Mouse (Mus musculus) forebrain, embryonic 13.5 days (tissue): ENCODE results near the gene Ly6g6f. TPM values are rescaled to one million over a fixed set of nuclear protein-coding genes. Genes with fewer than 3 reads are reported as not detected.
"Not testable (repeated sequence)": the region's sequence is repeated elsewhere in the genome, so short reads cannot be mapped to it uniquely, and the experiment has no call there.

Experiments used
- ATAC-seq: fragments of 200-750 bp; cut with Nextera tagmentation; 2 replicates; pipeline ENCODE4 v1.8.0; 2017
- H3K27ac ChIP-seq: fragments of 300-500 bp; sonication (generic); 2 replicates; pipeline ENCODE4 v1.5.1; 2015; ENCODE audit warnings: inconsistent platforms, mild to moderate bottlenecking, moderate library complexity
- H3K27me3 ChIP-seq: fragments of 300-500 bp; sonication (generic); 2 replicates; pipeline ENCODE4 v1.6.1; 2015; ENCODE audit warnings: mild to moderate bottlenecking, inconsistent platforms
- H3K36me3 ChIP-seq: fragments of 300-500 bp; sonication (generic); 2 replicates; pipeline ENCODE4 v1.6.1; 2015; ENCODE audit warnings: mild to moderate bottlenecking, inconsistent platforms; ENCODE audit not compliant: poor library complexity, severe bottlenecking
- H3K4me1 ChIP-seq: fragments of 300-500 bp; sonication (generic); 2 replicates; pipeline ENCODE4 v1.6.1; 2015; ENCODE audit warnings: inconsistent platforms
- H3K4me2 ChIP-seq: fragments of 300-500 bp; sonication (generic); 2 replicates; pipeline ENCODE4 v1.6.1; 2015; ENCODE audit warnings: inconsistent platforms, mild to moderate bottlenecking, moderate library complexity
- H3K4me3 ChIP-seq: fragments of 300-500 bp; sonication (generic); 2 replicates; pipeline ENCODE4 v1.5.1; 2015; ENCODE audit warnings: mild to moderate bottlenecking, inconsistent platforms
- H3K9ac ChIP-seq: fragments of 300-500 bp; sonication (generic); 2 replicates; pipeline ENCODE4 v1.6.1; 2015; ENCODE audit warnings: mild to moderate bottlenecking, inconsistent platforms
- H3K9me3 ChIP-seq: fragments of 300-500 bp; sonication (generic); replicated peaks from 2 replicates; pipeline ENCODE4 v1.6.1; 2016; ENCODE audit warnings: inconsistent platforms
- WGBS: fragments of 180-500 bp; shearing (Covaris S2); methylation state at CpG from one replicate; pipeline ENCODE4 v1.1.7; 2015; 5-methylcytosine and 5-hydroxymethylcytosine counted together
- polyA plus RNA-seq: library from polyadenylated mRNA; unstranded; fragments of >200 nt; fragmentation: Nextera tagmentation; extraction: Ambion mirVana; gene quantifications from 2 replicates; pipeline ENCODE4 v1.2.1, GENCODE M21; 2015

The Ly6g6f gene
- polyA plus RNA-seq, 1 experiment from 2014 or later, result 0.25 TPM

DNA sequence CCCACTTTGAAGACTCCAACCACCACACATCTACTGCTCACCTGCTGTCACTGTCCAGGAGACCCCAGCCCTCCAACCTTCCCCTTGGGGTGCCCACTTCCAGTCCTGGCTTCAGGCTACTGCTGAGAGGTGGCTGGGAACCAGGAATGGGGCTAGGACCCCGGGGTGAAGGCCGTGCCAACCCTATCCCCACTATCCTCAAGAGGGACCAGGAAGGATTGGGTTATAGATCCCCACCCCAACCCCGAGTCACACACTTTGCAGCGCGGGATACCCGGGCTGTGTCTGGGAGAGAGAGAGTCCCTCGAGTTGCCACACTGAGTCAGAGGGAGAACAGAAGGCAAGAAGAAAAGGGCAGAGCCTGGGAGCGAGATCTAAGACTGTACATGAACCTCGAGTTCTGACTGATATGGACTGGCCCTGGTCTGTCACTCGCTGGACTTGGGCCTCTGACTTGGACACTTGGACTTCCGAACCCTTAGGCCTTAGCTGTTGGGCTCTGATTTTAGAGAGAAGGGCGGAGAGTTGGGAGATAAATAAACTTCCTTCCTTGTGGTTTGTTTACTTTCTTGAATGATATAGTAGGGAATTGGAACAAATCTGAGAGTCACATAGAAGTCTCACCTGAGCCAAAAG lies 39.0 kb upstream of the Ly6g6f start:
- not testable (repeated sequence) for H3K4me2 ChIP-seq, H3K9ac ChIP-seq, H3K27ac ChIP-seq, H3K9me3 ChIP-seq, H3K27me3 ChIP-seq, ATAC-seq, H3K4me3 ChIP-seq
- WGBS, result 97% methylated on average over 12 of the region's 12 CpGs
- Histone ChIP-seq H3K4me1 (peaks cover 50% of the 10 kb centered on the region), H3K36me3 (peaks cover 36% of the 10 kb centered on the region)

DNA sequence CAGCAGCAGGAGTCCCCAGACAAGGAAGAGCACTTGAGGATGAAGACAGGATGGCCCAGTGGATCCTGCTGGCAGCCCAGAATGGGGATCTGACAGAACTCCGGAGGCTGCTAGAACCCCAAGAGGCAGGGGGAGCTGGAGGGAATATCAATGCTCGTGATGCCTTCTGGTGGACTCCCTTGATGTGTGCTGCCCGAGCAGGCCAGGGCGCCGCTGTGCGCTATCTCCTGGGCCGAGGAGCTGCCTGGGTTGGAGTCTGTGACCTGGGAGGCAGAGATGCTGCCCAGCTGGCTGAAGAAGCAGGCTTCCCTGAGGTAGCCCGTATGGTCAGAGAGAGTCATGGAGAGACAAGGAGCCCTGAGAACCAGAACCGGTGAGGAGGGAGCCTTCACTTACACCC lies 37.9 kb upstream of the Ly6g6f start:
- H3K27ac ChIP-seq, H3K4me2 ChIP-seq, H3K4me3 ChIP-seq, H3K27me3 ChIP-seq, H3K9ac ChIP-seq, H3K9me3 ChIP-seq, ATAC-seq: not testable (repeated sequence)
- WGBS, result 92% methylated on average over 9 of the region's 9 CpGs
- H3K4me1 ChIP-seq, result peaks cover 50% of the 10 kb centered on the region
- H3K36me3 ChIP-seq, result peaks cover 39% of the 10 kb centered on the region

DNA sequence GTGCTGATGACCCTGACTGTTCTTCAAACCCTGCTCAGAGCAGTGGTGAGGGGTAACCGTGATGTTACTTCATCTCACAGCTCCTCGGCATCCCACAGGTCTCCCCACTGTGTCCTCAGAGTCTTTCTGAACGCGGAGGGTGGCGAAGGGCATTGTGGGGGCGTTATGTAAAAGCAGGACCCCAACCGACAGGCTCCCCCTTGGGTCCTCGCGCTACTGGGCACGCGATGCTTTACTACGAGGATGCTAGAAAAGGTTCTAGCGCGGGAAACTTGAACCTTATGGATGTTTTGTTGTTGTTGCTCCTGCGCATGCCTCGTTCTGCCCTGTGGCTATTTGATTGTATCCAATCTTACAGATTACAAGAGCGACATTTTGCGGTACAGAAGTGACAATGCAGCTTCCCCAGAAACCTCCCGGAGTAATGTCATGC lies 36.5 kb upstream of the Ly6g6f start, which contains the start of gene Csnk2b:
Csnk2b (minus strand) TSS at position 183 of the 433 bp plus-strand sequence.
- peak within 1 kb of the TSS; percentile 94 for H3K4me2 ChIP-seq
- H3K27me3 ChIP-seq, result no peaks in the 10 kb centered on the region
- H3K4me3 ChIP-seq, result peak within 1 kb of the TSS; percentile 88
- H3K9ac ChIP-seq, result peak within 1 kb of the TSS; percentile 90
- H3K9me3 ChIP-seq, result no peaks in the 10 kb centered on the region
- ATAC-seq, result peak; percentile 7; the same call in 1 of the 2 replicates
- H3K36me3 ChIP-seq, result peaks cover 44% of the 10 kb centered on the region
- peak within 1 kb of the TSS; percentile 90 for H3K27ac ChIP-seq
- H3K4me1 ChIP-seq, result peaks cover 41% of the 10 kb centered on the region
- WGBS, result under 1% methylated on average over 19 of the region's 19 CpGs

DNA sequence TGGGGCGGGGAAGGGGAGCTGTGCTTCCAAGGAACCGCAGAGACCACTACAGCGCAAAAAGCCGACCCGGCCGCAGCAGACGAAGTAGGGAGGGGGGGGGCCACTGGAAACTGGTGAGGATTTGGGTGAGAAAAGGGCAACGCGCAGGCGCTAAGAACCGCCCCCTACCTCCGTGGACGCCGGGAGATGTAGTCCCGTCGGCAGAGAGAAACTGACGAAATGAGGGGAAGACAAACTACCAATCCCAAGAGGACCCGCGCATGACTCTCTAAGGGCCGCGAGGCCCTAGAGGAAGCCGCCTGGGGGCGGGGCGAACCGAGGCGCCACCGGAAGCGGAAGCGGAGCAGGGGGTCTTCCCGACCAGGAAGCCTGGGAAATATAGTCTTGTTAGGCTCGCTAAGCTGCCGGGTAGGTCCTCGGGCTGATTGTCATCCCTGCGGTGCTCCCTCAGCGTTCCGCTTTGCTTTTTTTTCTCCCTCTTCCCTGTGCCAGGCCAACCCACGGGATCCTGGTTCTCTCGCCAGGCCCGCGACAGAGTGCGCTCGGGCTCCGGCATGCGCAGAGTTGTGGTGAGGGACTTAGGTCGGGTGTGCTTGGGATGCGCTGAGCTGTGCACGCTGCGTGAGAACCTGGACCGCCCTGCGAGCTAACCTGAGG lies 35.9 kb upstream of the Ly6g6f start, which contains the start of gene Gpank1:
Gpank1 (plus strand) TSS at position 313 of the 657 bp plus-strand sequence.
- H3K27ac ChIP-seq, result peak within 1 kb of the TSS; percentile 90
- no peaks in the 10 kb centered on the region for H3K9me3 ChIP-seq
- peaks cover 35% of the 10 kb centered on the region for H3K4me1 ChIP-seq
- H3K4me3 ChIP-seq, result peak within 1 kb of the TSS; percentile 88
- under 1% methylated on average over 50 of the region's 50 CpGs for WGBS
- peaks cover 49% of the 10 kb centered on the region for H3K36me3 ChIP-seq
- ATAC-seq, result peak; percentile 97
- H3K27me3 ChIP-seq, result no peaks in the 10 kb centered on the region
- H3K9ac ChIP-seq, result peak within 1 kb of the TSS; percentile 90
- H3K4me2 ChIP-seq, result peak within 1 kb of the TSS; percentile 94

DNA sequence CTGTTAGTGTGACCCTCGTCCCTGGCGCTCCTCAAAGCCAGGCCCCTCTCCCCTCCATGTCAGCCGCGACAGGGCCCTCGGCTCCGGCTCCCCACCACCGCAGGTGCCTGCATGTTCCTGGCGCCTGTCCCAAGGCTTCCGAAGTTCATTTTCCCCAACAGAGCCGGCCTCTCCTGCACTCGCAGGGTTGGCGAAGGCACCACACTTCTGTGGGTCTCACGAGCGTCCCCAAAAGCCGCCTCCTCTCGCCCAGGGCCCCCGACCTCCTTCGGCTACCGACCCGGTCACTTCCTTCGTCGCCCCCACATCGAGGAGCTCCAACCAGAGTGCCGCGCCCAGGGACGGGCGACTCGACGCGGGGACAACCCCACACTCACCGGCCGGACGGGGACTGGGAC lies 35.3 kb upstream of the Ly6g6f start:
- H3K9me3 ChIP-seq, result no peaks in the 10 kb centered on the region
- no peaks in the 10 kb centered on the region for H3K27me3 ChIP-seq
- ATAC-seq, result no peak
- peaks cover 29% of the 10 kb centered on the region for H3K4me1 ChIP-seq
- peak overlapping the region; percentile 94 for H3K4me2 ChIP-seq
- H3K36me3 ChIP-seq, result peaks cover 54% of the 10 kb centered on the region
- peak overlapping the region; percentile 15; the same call in 1 of the 2 replicates for H3K27ac ChIP-seq
- 1% methylated on average over 33 of the region's 33 CpGs for WGBS
- peak overlapping the region; percentile 88 for H3K4me3 ChIP-seq
- H3K9ac ChIP-seq, result peak overlapping the region; percentile 90

DNA sequence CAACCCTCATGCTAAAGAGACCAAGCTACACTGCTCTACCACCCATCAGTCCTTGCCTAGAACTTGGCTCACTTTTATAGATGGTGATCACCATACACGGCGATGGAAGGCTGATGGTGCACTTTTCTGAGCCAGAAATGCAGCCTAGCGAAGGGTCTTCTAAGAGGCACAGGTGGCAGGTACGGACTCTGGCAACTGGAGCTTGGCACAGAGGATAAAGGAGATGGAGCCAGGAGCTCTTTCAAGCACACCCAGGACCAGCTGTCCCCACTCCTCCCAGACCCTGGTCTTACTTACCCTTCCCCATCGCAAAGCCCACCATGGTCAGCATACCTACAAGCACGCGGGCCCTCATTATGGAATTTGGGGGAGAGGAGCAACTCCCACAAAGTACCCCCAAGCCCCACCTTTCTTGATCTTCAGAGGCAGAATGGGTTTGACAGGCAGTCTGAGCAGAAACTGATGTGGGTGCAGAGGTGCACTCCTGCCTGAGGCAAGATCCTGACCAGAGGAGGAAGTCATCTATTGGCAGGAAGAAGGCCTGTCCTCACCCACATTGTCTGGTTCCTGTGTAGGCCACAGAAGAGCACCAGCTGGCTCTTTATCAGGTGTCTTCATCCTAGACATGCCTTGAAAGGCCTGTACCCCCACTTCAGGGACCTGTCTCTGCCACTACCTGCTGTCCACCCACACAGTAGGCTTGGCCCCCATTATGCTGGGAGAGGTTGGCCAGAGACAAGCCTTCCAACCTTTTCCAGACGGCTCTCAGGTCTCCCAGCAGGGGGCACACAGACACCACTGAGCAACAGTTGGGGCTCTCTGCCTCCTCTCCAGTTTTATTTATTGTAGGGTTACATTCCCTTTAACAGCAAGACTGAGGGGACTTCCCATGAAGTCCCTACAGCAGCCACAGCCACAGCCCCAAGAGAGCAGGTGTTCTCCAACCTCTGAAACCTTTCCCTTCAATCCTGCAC lies 29.9 kb upstream of the Ly6g6f start, which contains the start of gene Ly6g5b:
Ly6g5b (minus strand) TSS at position 383 of the 974 bp plus-strand sequence.
- Histone ChIP-seq H3K27ac (no peak within 1 kb of the TSS), H3K36me3 (peaks cover 52% of the 10 kb centered on the region), H3K27me3 (no peaks in the 10 kb centered on the region), H3K4me1 (peaks cover 9% of the 10 kb centered on the region), H3K9ac (no peak within 1 kb of the TSS; the same call in 1 of the 2 replicates), H3K4me3 (no peak within 1 kb of the TSS), H3K4me2 (no peak within 1 kb of the TSS), H3K9me3 (no peaks in the 10 kb centered on the region)
- no peak for ATAC-seq
- WGBS, result 85% methylated on average over 8 of the region's 8 CpGs

DNA sequence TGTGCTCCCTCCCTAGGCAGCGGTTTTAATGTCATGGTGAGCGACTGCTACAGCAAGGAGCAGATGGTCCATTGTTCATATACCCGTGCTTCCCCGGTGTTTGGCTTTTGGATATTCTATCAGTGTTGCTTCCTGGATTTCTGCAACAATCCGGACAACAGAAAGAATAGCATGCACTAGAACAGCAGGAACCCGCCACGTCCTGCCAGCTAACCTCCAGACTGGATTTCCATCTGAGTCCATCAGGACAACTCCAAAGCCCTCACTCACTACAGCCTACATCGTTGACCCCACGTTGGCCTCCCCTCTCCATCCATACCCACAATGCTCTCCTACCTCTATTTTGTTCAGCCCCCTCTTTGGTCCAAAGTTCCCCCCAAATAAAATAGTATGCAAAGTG lies 26.4 kb upstream of the Ly6g6f start:
- Histone ChIP-seq H3K4me1 (no peaks in the 10 kb centered on the region), H3K9ac (peak overlapping the region; percentile 12; the same call in 1 of the 2 replicates), H3K27me3 (no peaks in the 10 kb centered on the region), H3K4me2 (no peak overlapping the region), H3K4me3 (no peak overlapping the region), H3K9me3 (no peaks in the 10 kb centered on the region), H3K27ac (no peak overlapping the region), H3K36me3 (peaks cover 31% of the 10 kb centered on the region)
- ATAC-seq, result no peak
- WGBS, result 73% methylated on average over 9 of the region's 9 CpGs

DNA sequence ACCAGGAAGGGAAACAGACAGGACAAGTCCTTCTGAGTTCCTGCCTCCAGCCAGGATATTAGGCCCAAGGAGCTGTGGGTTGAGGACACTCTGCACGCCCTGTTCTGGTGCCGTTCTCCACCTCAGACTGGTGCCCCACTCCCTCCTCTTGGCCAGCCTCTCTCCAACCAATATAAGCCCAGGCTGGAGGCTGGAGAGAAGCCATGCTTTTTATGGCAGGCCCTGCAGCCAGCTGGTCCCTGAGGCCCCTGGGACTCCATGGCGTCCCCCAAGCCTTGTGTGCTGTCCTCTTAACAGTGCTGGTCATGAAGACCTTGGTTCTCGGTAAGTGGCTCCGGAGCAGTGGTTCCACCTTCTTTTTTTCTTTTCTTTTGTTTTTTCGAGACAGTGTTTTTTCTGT lies 22.7 kb upstream of the Ly6g6f start, which contains the start of gene Ly6g5c:
Ly6g5c (plus strand) TSS at position 183 of the 400 bp plus-strand sequence.
- ATAC-seq, result no peak
- Histone ChIP-seq H3K4me3 (no peak within 1 kb of the TSS), H3K4me1 (peaks cover 7% of the 10 kb centered on the region), H3K36me3 (peaks cover 9% of the 10 kb centered on the region), H3K27ac (no peak within 1 kb of the TSS), H3K4me2 (no peak within 1 kb of the TSS), H3K27me3 (no peaks in the 10 kb centered on the region), H3K9me3 (no peaks in the 10 kb centered on the region), H3K9ac (no peak within 1 kb of the TSS)
- WGBS, result 86% methylated on average over 6 of the region's 6 CpGs

DNA sequence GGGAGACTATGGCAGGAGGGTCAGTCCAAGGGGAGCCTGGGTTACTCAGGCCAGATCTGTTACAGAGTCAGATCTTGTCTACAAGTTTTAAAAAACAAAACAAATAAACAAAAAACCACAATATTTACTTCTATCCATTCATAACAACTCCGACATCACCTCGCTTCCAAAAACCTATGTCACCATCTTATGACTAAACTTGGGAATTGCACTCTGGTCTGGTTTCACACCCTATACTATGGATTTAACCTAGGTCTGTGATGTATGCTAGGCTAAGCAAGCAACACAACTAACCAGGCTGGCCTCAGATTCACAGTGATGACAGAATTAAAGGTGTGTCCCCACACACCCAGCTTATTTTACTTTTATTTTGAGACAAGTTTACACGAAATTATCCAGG lies 21.1 kb upstream of the Ly6g6f start:
- H3K4me2 ChIP-seq, result peak overlapping the region; percentile 49
- 0 out of 2 replicates have a peak, but pooled peaks have one; percentile 27 for ATAC-seq
- no peak overlapping the region; the same call in 1 of the 2 replicates for H3K4me3 ChIP-seq
- H3K4me1 ChIP-seq, result peaks cover 7% of the 10 kb centered on the region
- peaks cover 24% of the 10 kb centered on the region for H3K36me3 ChIP-seq
- 58% methylated on average over 3 of the region's 3 CpGs for whole genome bisulfite sequencing
- H3K27me3 ChIP-seq, result no peaks in the 10 kb centered on the region
- H3K9ac ChIP-seq, result 0 out of 2 replicates have a peak overlapping the region, but pooled peaks have one; percentile 57
- no peak overlapping the region for H3K27ac ChIP-seq
- no peaks in the 10 kb centered on the region for H3K9me3 ChIP-seq

DNA sequence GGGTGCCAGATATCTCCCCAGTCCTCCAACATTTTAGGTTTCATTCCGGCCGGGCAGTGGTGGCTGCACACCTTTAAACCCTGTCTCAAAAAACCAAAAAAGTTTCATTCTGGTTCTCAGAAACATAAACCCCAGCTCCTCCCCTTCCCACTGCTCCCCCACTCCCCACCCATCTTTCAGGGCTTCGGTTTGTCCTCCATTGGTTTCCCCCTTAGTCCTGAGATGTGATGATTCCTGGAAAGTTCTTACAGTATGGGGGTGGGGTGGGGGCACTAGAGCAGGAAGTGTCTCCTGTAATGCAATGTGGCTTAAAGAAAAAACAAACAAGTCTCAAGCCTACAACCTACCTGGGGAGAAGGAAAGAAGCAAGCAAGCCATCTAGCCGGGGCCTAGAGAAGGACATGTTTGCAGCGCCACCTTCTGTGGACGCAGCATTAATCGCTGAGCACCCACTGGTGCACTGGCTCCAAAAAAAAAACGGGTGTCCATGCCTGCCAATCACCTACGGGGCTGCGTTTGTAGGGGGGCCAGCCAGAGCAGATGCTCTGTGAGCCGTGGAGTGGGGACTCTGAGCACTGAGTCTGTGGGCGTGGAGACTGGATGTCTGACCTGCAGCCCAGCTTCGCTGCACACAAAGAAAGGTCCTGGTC lies 20.5 kb upstream of the Ly6g6f start:
- H3K4me3 ChIP-seq, result peak overlapping the region; percentile 15; the same call in 1 of the 2 replicates
- peaks cover 31% of the 10 kb centered on the region for H3K36me3 ChIP-seq
- peak overlapping the region; percentile 49 for H3K4me2 ChIP-seq
- no peaks in the 10 kb centered on the region for H3K9me3 ChIP-seq
- no peak overlapping the region; the same call in 1 of the 2 replicates for H3K27ac ChIP-seq
- H3K27me3 ChIP-seq, result no peaks in the 10 kb centered on the region
- ATAC-seq, result no peak
- H3K9ac ChIP-seq, result peak overlapping the region; percentile 57; the same call in 1 of the 2 replicates
- H3K4me1 ChIP-seq, result peaks cover 7% of the 10 kb centered on the region
- 23% methylated on average over 13 of the region's 13 CpGs for WGBS

DNA sequence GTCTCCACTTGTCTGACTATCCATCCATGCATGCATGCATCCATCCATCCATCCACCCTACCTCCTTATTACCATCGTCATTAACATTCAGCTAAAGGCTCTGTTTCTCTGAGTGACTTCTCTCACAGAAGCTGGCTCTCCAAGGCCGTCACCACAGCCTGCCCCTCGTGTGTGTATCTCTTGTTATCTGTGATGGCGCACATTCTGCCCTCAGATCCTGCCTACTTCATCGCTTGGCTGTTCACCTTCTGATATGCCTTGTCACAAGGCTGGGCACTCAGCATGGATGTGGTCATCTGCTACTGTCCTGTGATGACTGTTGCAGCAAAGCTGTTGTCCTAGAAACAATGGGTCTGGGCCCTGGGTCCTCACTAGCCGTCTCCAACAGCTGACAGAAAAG lies 19.3 kb upstream of the Ly6g6f start:
- Histone ChIP-seq H3K36me3 (peaks cover 42% of the 10 kb centered on the region), H3K9me3 (no peaks in the 10 kb centered on the region), H3K27me3 (no peaks in the 10 kb centered on the region), H3K4me3 (no peak overlapping the region), H3K4me2 (no peak overlapping the region), H3K27ac (no peak overlapping the region), H3K4me1 (peaks cover 7% of the 10 kb centered on the region), H3K9ac (0 out of 2 replicates have a peak overlapping the region, but pooled peaks have one; percentile 4)
- WGBS, result 82% methylated on average over 6 of the region's 6 CpGs
- no peak for ATAC-seq
